Mouse (Mus musculus) erythroblast, embryonic 14.5 days (primary cell): ENCODE results near the gene Gatd1.

ENCODE experiments used
- GATA1 ChIP-seq: IDR thresholded peaks from 2 replicates; pipeline ENCODE4 v1.6.1; 2012; ENCODE audit warnings: low read length, inconsistent platforms, mixed read lengths
- TAL1 ChIP-seq: IDR thresholded peaks from 3 replicates; pipeline ENCODE4 v1.6.1; 2012; ENCODE audit warnings: low read length, inconsistent platforms, mixed read lengths

- TF ChIP-seq GATA1: no peak
- no peak for TF ChIP-seq TAL1
Observed at GRCm38 (mm10) chr7:141443828-141444237, 29.9 kb upstream of the Gatd1 start, which contains the start of gene Pidd1.
